Mouse (Mus musculus): ENCODE data around the gene Fam169a. TPM values are rescaled to one million over a fixed set of nuclear protein-coding genes. Genes with fewer than 3 reads are reported as not detected.
"Not testable (repeated sequence)": the region's sequence is repeated elsewhere in the genome, so short reads cannot be mapped to it uniquely, and the experiment has no call there.

Gene Fam169a
- polyA plus RNA-seq, 1 experiment from 2014 or later, result 27.9 TPM

GRCm38 (mm10) chr13:97082432-97082831 lies 15.3 kb downstream of the Fam169a start:
- Histone ChIP-seq H3K27ac (replicated peaks) (no peak overlapping the region), H3K9me3 (no peaks in the 10 kb centered on the region), H3K27me3 (no peaks in the 10 kb centered on the region), H3K9ac (no peak overlapping the region), H3K4me2 (no peak overlapping the region), H3K4me3 (no peak overlapping the region), H3K36me3 (no peaks in the 10 kb centered on the region), H3K4me1 (replicated peaks) (no peaks in the 10 kb centered on the region)
- 93% methylated on average over 7 of the region's 7 CpGs for WGBS
- ATAC-seq (ENCODE audit: low FRiP score, low read depth), result no peak

GRCm38 (mm10) chr13:97086316-97086715 lies 19.2 kb downstream of the Fam169a start:
- WGBS, result 29% methylated on average over 7 of the region's 9 CpGs
- H3K27ac ChIP-seq (replicated peaks), result no peak overlapping the region

GRCm38 (mm10) chr13:97087421-97087820 lies 20.3 kb downstream of the Fam169a start:
- Histone ChIP-seq H3K27ac (replicated peaks) (no peak overlapping the region), H3K9me3 (no peaks in the 10 kb centered on the region), H3K4me3 (no peak overlapping the region), H3K4me2 (no peak overlapping the region), H3K9ac (no peak overlapping the region), H3K36me3 (no peaks in the 10 kb centered on the region), H3K4me1 (replicated peaks) (no peaks in the 10 kb centered on the region), H3K27me3 (no peaks in the 10 kb centered on the region)
- 91% methylated on average over 6 of the region's 6 CpGs for WGBS
- ATAC-seq (ENCODE audit: low FRiP score, low read depth), result no peak

More at GRCm38 (mm10) chr13:97086316-97086715, 19.2 kb downstream of the Fam169a start:
- ATAC-seq (ENCODE audit: low FRiP score, low read depth), result no peak
- no peak overlapping the region for H3K4me2 ChIP-seq
- H3K4me1 ChIP-seq (replicated peaks), result no peaks in the 10 kb centered on the region
- no peaks in the 10 kb centered on the region for H3K27me3 ChIP-seq
- H3K4me3 ChIP-seq, result no peak overlapping the region
- no peak overlapping the region for H3K9ac ChIP-seq
- H3K9me3 ChIP-seq, result no peaks in the 10 kb centered on the region
- no peaks in the 10 kb centered on the region for H3K36me3 ChIP-seq

- H3K9me3 ChIP-seq, result no peaks in the 10 kb centered on the region
- no peak for ATAC-seq (ENCODE audit: low FRiP score, low read depth)
- no peak overlapping the region for H3K4me2 ChIP-seq
- no peak overlapping the region for H3K4me3 ChIP-seq
- H3K27me3 ChIP-seq, result no peaks in the 10 kb centered on the region
- H3K36me3 ChIP-seq, result no peaks in the 10 kb centered on the region
- no peak overlapping the region for H3K27ac ChIP-seq (replicated peaks)
- H3K9ac ChIP-seq, result no peak overlapping the region
- WGBS, result 69% methylated on average over 3 of the region's 3 CpGs
- no peaks in the 10 kb centered on the region for H3K4me1 ChIP-seq (replicated peaks)
Observed at GRCm38 (mm10) chr13:97088183-97088582, 21.1 kb downstream of the Fam169a start.

GRCm38 (mm10) chr13:97095726-97096125 lies 28.6 kb downstream of the Fam169a start:
- 92% methylated on average over 4 of the region's 4 CpGs for WGBS
- no peaks in the 10 kb centered on the region for H3K4me1 ChIP-seq (replicated peaks)
- H3K9ac ChIP-seq, result no peak overlapping the region
- H3K27me3 ChIP-seq, result no peaks in the 10 kb centered on the region
- no peak for ATAC-seq (ENCODE audit: low FRiP score, low read depth)
- H3K27ac ChIP-seq (replicated peaks), result no peak overlapping the region
- H3K4me2 ChIP-seq, result no peak overlapping the region
- no peaks in the 10 kb centered on the region for H3K9me3 ChIP-seq
- H3K4me3 ChIP-seq, result no peak overlapping the region
- H3K36me3 ChIP-seq, result peaks cover 12% of the 10 kb centered on the region

GRCm38 (mm10) chr13:97099187-97099852 lies 32.2 kb downstream of the Fam169a start, which contains the start of gene Gm6169:
Gene Gm6169, minus strand, starts transcription at chr13:97099237.
- no peak within 1 kb of the TSS for H3K4me3 ChIP-seq
- H3K4me2 ChIP-seq, result no peak within 1 kb of the TSS
- no peak within 1 kb of the TSS for H3K27ac ChIP-seq (replicated peaks)
- no peaks in the 10 kb centered on the region for H3K27me3 ChIP-seq
- no peak within 1 kb of the TSS for H3K9ac ChIP-seq
- no peaks in the 10 kb centered on the region for H3K9me3 ChIP-seq
- peaks cover 7% of the 10 kb centered on the region for H3K36me3 ChIP-seq
- no peak for ATAC-seq (ENCODE audit: low FRiP score, low read depth)
- H3K4me1 ChIP-seq (replicated peaks), result no peaks in the 10 kb centered on the region
- WGBS, result 79% methylated on average over 22 of the region's 22 CpGs

GRCm38 (mm10) chr13:97104996-97105395 lies 37.9 kb downstream of the Fam169a start:
- ATAC-seq (ENCODE audit: low FRiP score, low read depth), result no peak
- H3K4me2 ChIP-seq, result no peak overlapping the region
- no peak overlapping the region for H3K9ac ChIP-seq
- H3K27ac ChIP-seq (replicated peaks), result no peak overlapping the region
- H3K4me3 ChIP-seq, result no peak overlapping the region
- peaks cover 5% of the 10 kb centered on the region for H3K36me3 ChIP-seq
- 60% methylated on average over 7 of the region's 7 CpGs for WGBS
- H3K4me1 ChIP-seq (replicated peaks), result no peaks in the 10 kb centered on the region
- no peaks in the 10 kb centered on the region for H3K27me3 ChIP-seq
- no peaks in the 10 kb centered on the region for H3K9me3 ChIP-seq

GRCm38 (mm10) chr13:97107721-97108120 lies 40.6 kb downstream of the Fam169a start:
- not testable (repeated sequence) for ATAC-seq (ENCODE audit: low FRiP score, low read depth); H3K4me1 ChIP-seq (replicated peaks); H3K4me3 ChIP-seq; H3K27me3 ChIP-seq; H3K9me3 ChIP-seq; H3K27ac ChIP-seq (replicated peaks); H3K9ac ChIP-seq; H3K4me2 ChIP-seq
- 93% methylated on average over 4 of the region's 4 CpGs for WGBS
- H3K36me3 ChIP-seq, result peaks cover 18% of the 10 kb centered on the region

- Histone ChIP-seq H3K9me3 (no peaks in the 10 kb centered on the region), H3K9ac (no peak overlapping the region), H3K27me3 (no peaks in the 10 kb centered on the region), H3K4me2 (no peak overlapping the region), H3K27ac (replicated peaks) (no peak overlapping the region), H3K36me3 (peaks cover 26% of the 10 kb centered on the region), H3K4me3 (no peak overlapping the region), H3K4me1 (replicated peaks) (no peaks in the 10 kb centered on the region)
- no peak for ATAC-seq (ENCODE audit: low FRiP score, low read depth)
- 80% methylated on average over 4 of the region's 4 CpGs for WGBS
Observed at GRCm38 (mm10) chr13:97109046-97109445, 42.0 kb downstream of the Fam169a start.

- 84% methylated on average over 3 of the region's 3 CpGs for WGBS
Observed at GRCm38 (mm10) chr13:97121341-97121740, 54.3 kb downstream of the Fam169a start.

GRCm38 (mm10) chr13:97129654-97130053 lies 62.6 kb downstream of the Fam169a start:
- H3K4me3 ChIP-seq; H3K4me1 ChIP-seq (replicated peaks); H3K27me3 ChIP-seq; H3K9ac ChIP-seq; ATAC-seq (ENCODE audit: low FRiP score, low read depth); H3K4me2 ChIP-seq; H3K27ac ChIP-seq (replicated peaks); H3K9me3 ChIP-seq: not testable (repeated sequence)
- H3K36me3 ChIP-seq, result peaks cover 34% of the 10 kb centered on the region
- WGBS, result 92% methylated on average over 4 of the region's 4 CpGs

More at GRCm38 (mm10) chr13:97121341-97121740, 54.3 kb downstream of the Fam169a start:
- no peak overlapping the region for H3K27ac ChIP-seq (replicated peaks)
- no peak overlapping the region for H3K9ac ChIP-seq
- H3K4me1 ChIP-seq (replicated peaks), result no peaks in the 10 kb centered on the region
- no peak overlapping the region for H3K4me3 ChIP-seq
- no peaks in the 10 kb centered on the region for H3K27me3 ChIP-seq
- H3K4me2 ChIP-seq, result no peak overlapping the region
- peaks cover 63% of the 10 kb centered on the region for H3K36me3 ChIP-seq
- no peak for ATAC-seq (ENCODE audit: low FRiP score, low read depth)
- no peaks in the 10 kb centered on the region for H3K9me3 ChIP-seq

- H3K27ac ChIP-seq (replicated peaks); H3K9ac ChIP-seq; H3K27me3 ChIP-seq; H3K4me1 ChIP-seq (replicated peaks); H3K4me2 ChIP-seq; H3K4me3 ChIP-seq; H3K9me3 ChIP-seq; ATAC-seq (ENCODE audit: low FRiP score, low read depth): not testable (repeated sequence)
- H3K36me3 ChIP-seq, result peaks cover 31% of the 10 kb centered on the region
- no CpG with 5 or more reads among the region's 2 CpGs for WGBS
Observed at GRCm38 (mm10) chr13:97130413-97130812, 63.3 kb downstream of the Fam169a start.
